Mouse (Mus musculus) midbrain, embryonic 16.5 days (tissue): ENCODE measurements around the gene Plekhd1. TPM values are rescaled to one million over a fixed set of nuclear protein-coding genes. Genes with fewer than 3 reads are reported as not detected.

Experiments
- ATAC-seq: fragments of 200-750 bp; cut with Nextera tagmentation; 2 replicates; pipeline ENCODE4 v1.8.0; 2017; ENCODE audit warnings: moderate TSS enrichment
- H3K27ac ChIP-seq: fragments of 300-500 bp; sonication (generic); 2 replicates; pipeline ENCODE4 v1.5.1; 2014; ENCODE audit warnings: mild to moderate bottlenecking, low read length, mixed read lengths
- H3K27me3 ChIP-seq: fragments of 300-500 bp; sonication (generic); 2 replicates; pipeline ENCODE4 v1.6.1; 2014; ENCODE audit warnings: low read depth, low read length, mixed read lengths; ENCODE audit not compliant: control insufficient read depth, insufficient read depth
- H3K36me3 ChIP-seq: fragments of 300-500 bp; sonication (generic); 2 replicates; pipeline ENCODE4 v1.6.1; 2014; ENCODE audit warnings: mild to moderate bottlenecking, low read length, moderate library complexity, mixed read lengths; ENCODE audit not compliant: control insufficient read depth, insufficient read depth
- H3K4me1 ChIP-seq: fragments of 300-500 bp; sonication (generic); 2 replicates; pipeline ENCODE4 v1.6.1; 2014; ENCODE audit warnings: mild to moderate bottlenecking, low read length, mixed read lengths; ENCODE audit not compliant: control insufficient read depth, insufficient read depth
- H3K4me2 ChIP-seq: fragments of 300-500 bp; sonication (generic); 2 replicates; pipeline ENCODE4 v1.6.1; 2014; ENCODE audit warnings: mild to moderate bottlenecking, low read length, mixed read lengths
- H3K4me3 ChIP-seq: fragments of 300-500 bp; sonication (generic); 2 replicates; pipeline ENCODE4 v1.5.1; 2014; ENCODE audit warnings: low read depth, mild to moderate bottlenecking, low read length, moderate library complexity, mixed read lengths
- H3K9ac ChIP-seq: fragments of 300-500 bp; sonication (generic); 2 replicates; pipeline ENCODE4 v1.6.1; 2014; ENCODE audit warnings: low read depth, low read length, mixed read lengths
- H3K9me3 ChIP-seq: fragments of 300-500 bp; sonication (generic); replicated peaks from 2 replicates; pipeline ENCODE4 v1.6.1; 2014; ENCODE audit warnings: mild to moderate bottlenecking, low read length, mixed read lengths; ENCODE audit not compliant: control insufficient read depth, poor library complexity, severe bottlenecking
- WGBS: fragments of 180-500 bp; shearing (Covaris S2); extraction: QIAGEN DNeasy Blood & Tissue Kit; methylation state at CpG from one replicate; pipeline ENCODE4 v1.1.7; 2014; 5-methylcytosine and 5-hydroxymethylcytosine counted together
- polyA plus RNA-seq: library from polyadenylated mRNA; unstranded; fragments of >200 nt; fragmentation: Nextera tagmentation; extraction: Ambion mirVana; gene quantifications from 2 replicates; pipeline ENCODE4 v1.2.1, GENCODE M21; 2015

Gene Plekhd1
- polyA plus RNA-seq, 1 experiment from 2014 or later, result 3.9 TPM

- WGBS, result 96% methylated on average over 10 of the region's 10 CpGs
These were observed 30.1 kb upstream of the Plekhd1 start for GRCm38 (mm10) chr12:80662322-80662721.

GRCm38 (mm10) chr12:80663935-80664334 lies 28.5 kb upstream of the Plekhd1 start:
- no peak for ATAC-seq
- no peaks in the 10 kb centered on the region for H3K4me1 ChIP-seq

More at GRCm38 (mm10) chr12:80662322-80662721, 30.1 kb upstream of the Plekhd1 start:
- Histone ChIP-seq H3K4me3 (no peak overlapping the region), H3K9ac (no peak overlapping the region), H3K36me3 (no peaks in the 10 kb centered on the region), H3K9me3 (no peaks in the 10 kb centered on the region), H3K4me2 (no peak overlapping the region), H3K4me1 (no peaks in the 10 kb centered on the region), H3K27ac (no peak overlapping the region), H3K27me3 (no peaks in the 10 kb centered on the region)
- ATAC-seq, result no peak

GRCm38 (mm10) chr12:80668391-80668790 lies 24.0 kb upstream of the Plekhd1 start:
- Histone ChIP-seq H3K27ac (no peak overlapping the region), H3K4me2 (no peak overlapping the region), H3K4me1 (no peaks in the 10 kb centered on the region), H3K36me3 (0 out of 2 replicates have a peak, but pooled peaks cover 2% of the 10 kb centered on the region), H3K4me3 (no peak overlapping the region), H3K9ac (no peak overlapping the region), H3K9me3 (no peaks in the 10 kb centered on the region), H3K27me3 (no peaks in the 10 kb centered on the region)
- WGBS, result 85% methylated on average over 2 of the region's 2 CpGs
- ATAC-seq, result no peak

More at GRCm38 (mm10) chr12:80663935-80664334, 28.5 kb upstream of the Plekhd1 start:
- 0 out of 2 replicates have a peak, but pooled peaks cover 2% of the 10 kb centered on the region for H3K36me3 ChIP-seq
- 90% methylated on average over 2 of the region's 2 CpGs for WGBS
- no peak overlapping the region for H3K4me2 ChIP-seq
- H3K9me3 ChIP-seq, result no peaks in the 10 kb centered on the region
- no peak overlapping the region for H3K27ac ChIP-seq
- no peak overlapping the region for H3K4me3 ChIP-seq
- no peak overlapping the region for H3K9ac ChIP-seq
- no peaks in the 10 kb centered on the region for H3K27me3 ChIP-seq

GRCm38 (mm10) chr12:80673170-80673569 lies 19.2 kb upstream of the Plekhd1 start:
- Histone ChIP-seq H3K9ac (no peak overlapping the region), H3K36me3 (peaks cover 13% of the 10 kb centered on the region), H3K4me1 (no peaks in the 10 kb centered on the region), H3K4me2 (no peak overlapping the region), H3K4me3 (no peak overlapping the region), H3K9me3 (no peaks in the 10 kb centered on the region), H3K27ac (no peak overlapping the region), H3K27me3 (no peaks in the 10 kb centered on the region)
- 11% methylated on average over 3 of the region's 3 CpGs for WGBS
- ATAC-seq, result no peak

- no peak overlapping the region for H3K4me3 ChIP-seq
- no peaks in the 10 kb centered on the region for H3K27me3 ChIP-seq
- peaks cover 12% of the 10 kb centered on the region for H3K36me3 ChIP-seq
- ATAC-seq, result 0 out of 2 replicates have a peak, but pooled peaks have one; percentile 48
- H3K9ac ChIP-seq, result no peak overlapping the region
- no peak overlapping the region for H3K27ac ChIP-seq
- WGBS, result 80% methylated on average over 1 of the region's 1 CpGs
- H3K4me1 ChIP-seq, result no peaks in the 10 kb centered on the region
- H3K4me2 ChIP-seq, result no peak overlapping the region
- no peaks in the 10 kb centered on the region for H3K9me3 ChIP-seq
These were observed 11.1 kb upstream of the Plekhd1 start for GRCm38 (mm10) chr12:80681340-80681739.

- no peaks in the 10 kb centered on the region for H3K9me3 ChIP-seq
- H3K4me3 ChIP-seq, result no peak overlapping the region
- peaks cover 6% of the 10 kb centered on the region; the same call in 1 of the 2 replicates for H3K36me3 ChIP-seq
- 91% methylated on average over 3 of the region's 3 CpGs for WGBS
- H3K27me3 ChIP-seq, result no peaks in the 10 kb centered on the region
- no peak overlapping the region for H3K27ac ChIP-seq
- H3K4me2 ChIP-seq, result no peak overlapping the region
- no peak overlapping the region for H3K9ac ChIP-seq
- no peaks in the 10 kb centered on the region for H3K4me1 ChIP-seq
- ATAC-seq, result no peak
These were observed 8.8 kb upstream of the Plekhd1 start for GRCm38 (mm10) chr12:80683554-80683953.

GRCm38 (mm10) chr12:80684316-80684715 lies 8.1 kb upstream of the Plekhd1 start:
- H3K27ac ChIP-seq, result no peak overlapping the region
- H3K4me2 ChIP-seq, result no peak overlapping the region
- no peak overlapping the region for H3K9ac ChIP-seq
- ATAC-seq, result no peak
- peaks cover 6% of the 10 kb centered on the region; the same call in 1 of the 2 replicates for H3K36me3 ChIP-seq
- H3K4me1 ChIP-seq, result no peaks in the 10 kb centered on the region
- no peaks in the 10 kb centered on the region for H3K9me3 ChIP-seq
- H3K4me3 ChIP-seq, result no peak overlapping the region
- H3K27me3 ChIP-seq, result no peaks in the 10 kb centered on the region
- WGBS, result 68% methylated on average over 3 of the region's 3 CpGs

GRCm38 (mm10) chr12:80687788-80688211 lies 4.6 kb upstream of the Plekhd1 start:
- Histone ChIP-seq H3K9ac (no peak overlapping the region), H3K9me3 (no peaks in the 10 kb centered on the region), H3K4me3 (no peak overlapping the region), H3K27ac (no peak overlapping the region), H3K4me2 (no peak overlapping the region), H3K4me1 (peaks cover 7% of the 10 kb centered on the region; the same call in 1 of the 2 replicates), H3K36me3 (no peaks in the 10 kb centered on the region), H3K27me3 (peaks cover 9% of the 10 kb centered on the region)
- 79% methylated on average over 10 of the region's 10 CpGs for WGBS
- ATAC-seq, result no peak

- Histone ChIP-seq H3K4me3 (no peak overlapping the region), H3K36me3 (no peaks in the 10 kb centered on the region), H3K4me1 (peaks cover 10% of the 10 kb centered on the region), H3K4me2 (no peak overlapping the region), H3K9ac (no peak overlapping the region), H3K9me3 (no peaks in the 10 kb centered on the region), H3K27ac (no peak overlapping the region), H3K27me3 (peaks cover 24% of the 10 kb centered on the region)
- no peak for ATAC-seq
- WGBS, result 54% methylated on average over 5 of the region's 5 CpGs
These were observed 2.7 kb upstream of the Plekhd1 start for GRCm38 (mm10) chr12:80689696-80690095.
